Mouse (Mus musculus): ENCODE measurements around the gene Rasl11a. TPM values are rescaled to one million over a fixed set of nuclear protein-coding genes. Genes with fewer than 3 reads are reported as not detected.

Rasl11a gene
- polyA plus RNA-seq (2015; fragmentation: Nextera tagmentation; extraction: Ambion mirVana) = 11.5 and 13.4 TPM in 2 replicates

GRCm38 (mm10) chr5:146844945-146845365 lies at the start of gene Rasl11a:
Rasl11a (plus strand) TSS chr5:146845071.
- H3K4me1 ChIP-seq (replicated peaks) = peaks cover 20% of the 10 kb centered on the region
- WGBS = under 1% methylated on average over 40 of the region's 40 CpGs
- peak within 1 kb of the TSS; percentile 50 for H3K27ac ChIP-seq
- peak within 1 kb of the TSS; percentile 55 for H3K9ac ChIP-seq
- peak within 1 kb of the TSS; percentile 95 for H3K4me2 ChIP-seq
- no peaks in the 10 kb centered on the region for H3K36me3 ChIP-seq
- H3K27me3 ChIP-seq = peaks cover 4% of the 10 kb centered on the region; the same call in 1 of the 2 replicates
- H3K4me3 ChIP-seq = peak within 1 kb of the TSS; percentile 59
- H3K9me3 ChIP-seq (replicated peaks) = no peaks in the 10 kb centered on the region
- peak; percentile 92 for ATAC-seq (replicated peaks; ENCODE audit: insufficient number of reproducible peaks, insufficient read depth, low FRiP score, low read depth)

GRCm38 (mm10) chr5:146795728-146796127 lies 49.1 kb upstream of the Rasl11a start:
- WGBS = 74% methylated on average over 13 of the region's 13 CpGs
- no peaks in the 10 kb centered on the region for H3K36me3 ChIP-seq
- no peak for ATAC-seq (replicated peaks; ENCODE audit: insufficient number of reproducible peaks, insufficient read depth, low FRiP score, low read depth)

DNA sequence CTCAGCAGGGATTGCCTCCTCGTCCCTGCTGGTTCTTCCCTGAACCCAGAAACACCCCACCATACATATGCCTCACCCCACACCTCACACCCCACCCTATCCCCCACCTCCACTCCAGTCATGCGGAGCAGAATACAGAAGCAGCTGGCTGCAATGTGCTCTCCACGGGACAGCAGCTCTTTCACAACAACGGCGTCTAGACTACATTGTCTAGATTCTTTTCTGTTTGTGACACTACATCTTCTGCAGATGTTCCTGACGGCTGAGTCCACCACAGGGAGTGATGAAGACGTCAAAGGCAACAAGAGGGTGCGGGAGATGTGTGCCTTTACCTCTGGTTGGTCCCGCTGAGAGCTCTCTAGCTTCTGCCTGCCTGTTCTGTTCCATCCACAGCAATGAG lies 46.8 kb upstream of the Rasl11a start:
- WGBS = 38% methylated on average over 9 of the region's 9 CpGs
- Histone ChIP-seq H3K4me3 (no peak overlapping the region), H3K4me2 (no peak overlapping the region), H3K4me1 (replicated peaks) (peaks cover 7% of the 10 kb centered on the region), H3K9me3 (replicated peaks) (no peaks in the 10 kb centered on the region), H3K27me3 (no peaks in the 10 kb centered on the region), H3K36me3 (no peaks in the 10 kb centered on the region), H3K27ac (no peak overlapping the region), H3K9ac (no peak overlapping the region)
- ATAC-seq (replicated peaks; ENCODE audit: insufficient number of reproducible peaks, insufficient read depth, low FRiP score, low read depth) = no peak

More at GRCm38 (mm10) chr5:146795728-146796127, 49.1 kb upstream of the Rasl11a start:
- no peak overlapping the region for H3K27ac ChIP-seq
- H3K9me3 ChIP-seq (replicated peaks) = no peaks in the 10 kb centered on the region
- H3K4me3 ChIP-seq = no peak overlapping the region
- H3K27me3 ChIP-seq = no peaks in the 10 kb centered on the region
- H3K4me2 ChIP-seq = no peak overlapping the region
- H3K4me1 ChIP-seq (replicated peaks) = peaks cover 28% of the 10 kb centered on the region
- no peak overlapping the region for H3K9ac ChIP-seq

DNA sequence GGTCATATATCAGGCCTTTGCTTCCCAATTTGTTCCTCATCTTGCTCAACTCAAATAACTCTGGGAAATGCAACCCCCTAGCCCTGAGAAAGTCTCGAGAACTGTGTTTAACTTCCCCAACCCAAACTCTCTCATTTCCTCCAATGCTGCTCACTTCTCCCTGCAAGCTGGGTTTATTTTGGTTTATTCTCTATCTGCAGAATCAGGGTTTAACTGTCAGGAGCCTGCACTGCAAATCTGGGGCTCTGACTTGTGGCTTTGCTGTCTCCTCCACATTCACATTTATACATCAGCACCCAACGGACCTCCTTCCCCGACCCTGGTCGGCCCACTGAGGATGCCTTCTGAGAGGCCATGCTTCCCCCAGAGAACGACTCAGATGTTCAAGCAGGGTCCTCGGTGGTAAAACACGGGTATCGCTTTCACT lies 38.9 kb upstream of the Rasl11a start:
- Histone ChIP-seq H3K9me3 (replicated peaks) (no peaks in the 10 kb centered on the region), H3K27ac (no peak overlapping the region), H3K27me3 (no peaks in the 10 kb centered on the region), H3K4me3 (no peak overlapping the region), H3K4me1 (replicated peaks) (0 out of 2 replicates have a peak, but pooled peaks cover 2% of the 10 kb centered on the region), H3K9ac (no peak overlapping the region), H3K36me3 (no peaks in the 10 kb centered on the region), H3K4me2 (no peak overlapping the region)
- 70% methylated on average over 8 of the region's 8 CpGs for WGBS
- ATAC-seq (replicated peaks; ENCODE audit: insufficient number of reproducible peaks, insufficient read depth, low FRiP score, low read depth) = no peak

DNA sequence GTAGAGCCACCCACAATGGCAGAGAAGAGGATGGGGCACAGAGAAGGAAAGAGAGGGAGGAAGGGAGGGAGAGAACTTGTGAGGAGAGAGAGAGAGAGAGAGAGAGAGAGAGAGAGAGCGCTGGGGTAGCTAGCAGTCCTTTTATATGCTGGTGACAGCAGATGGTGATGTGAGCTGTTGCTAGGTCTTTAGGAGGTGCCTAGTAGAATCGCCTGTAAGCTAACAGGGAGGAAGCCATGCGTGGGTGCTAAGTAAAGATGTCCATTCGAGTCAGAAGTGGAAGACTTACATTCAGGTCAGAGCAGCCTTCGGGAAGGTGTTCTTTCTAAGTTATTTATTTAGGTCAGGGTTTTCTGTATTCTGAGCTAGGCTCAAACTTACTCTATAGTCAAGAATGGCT lies 34.9 kb upstream of the Rasl11a start:
- Histone ChIP-seq H3K36me3 (no peaks in the 10 kb centered on the region), H3K27me3 (no peaks in the 10 kb centered on the region), H3K4me1 (replicated peaks) (0 out of 2 replicates have a peak, but pooled peaks cover 2% of the 10 kb centered on the region), H3K27ac (no peak overlapping the region), H3K9ac (no peak overlapping the region), H3K9me3 (replicated peaks) (no peaks in the 10 kb centered on the region), H3K4me2 (no peak overlapping the region), H3K4me3 (no peak overlapping the region)
- 62% methylated on average over 5 of the region's 5 CpGs for WGBS
- no peak for ATAC-seq (replicated peaks; ENCODE audit: insufficient number of reproducible peaks, insufficient read depth, low FRiP score, low read depth)

GRCm38 (mm10) chr5:146812866-146813265 lies 32.0 kb upstream of the Rasl11a start:
- no peaks in the 10 kb centered on the region for H3K9me3 ChIP-seq (replicated peaks)
- no peak overlapping the region for H3K4me2 ChIP-seq
- 87% methylated on average over 5 of the region's 5 CpGs for WGBS
- H3K27me3 ChIP-seq = no peaks in the 10 kb centered on the region
- no peaks in the 10 kb centered on the region for H3K36me3 ChIP-seq
- no peak overlapping the region for H3K27ac ChIP-seq
- no peak for ATAC-seq (replicated peaks; ENCODE audit: insufficient number of reproducible peaks, insufficient read depth, low FRiP score, low read depth)
- no peak overlapping the region for H3K9ac ChIP-seq
- H3K4me3 ChIP-seq = no peak overlapping the region
- H3K4me1 ChIP-seq (replicated peaks) = no peaks in the 10 kb centered on the region

- Histone ChIP-seq H3K4me1 (replicated peaks) (no peaks in the 10 kb centered on the region), H3K36me3 (no peaks in the 10 kb centered on the region), H3K4me2 (no peak overlapping the region), H3K27ac (no peak overlapping the region), H3K4me3 (no peak overlapping the region), H3K9me3 (replicated peaks) (no peaks in the 10 kb centered on the region), H3K27me3 (no peaks in the 10 kb centered on the region), H3K9ac (no peak overlapping the region)
- ATAC-seq (replicated peaks; ENCODE audit: insufficient number of reproducible peaks, insufficient read depth, low FRiP score, low read depth) = no peak
- 79% methylated on average over 4 of the region's 4 CpGs for WGBS
These were observed 31.4 kb upstream of the Rasl11a start for GRCm38 (mm10) chr5:146813421-146813820.

DNA sequence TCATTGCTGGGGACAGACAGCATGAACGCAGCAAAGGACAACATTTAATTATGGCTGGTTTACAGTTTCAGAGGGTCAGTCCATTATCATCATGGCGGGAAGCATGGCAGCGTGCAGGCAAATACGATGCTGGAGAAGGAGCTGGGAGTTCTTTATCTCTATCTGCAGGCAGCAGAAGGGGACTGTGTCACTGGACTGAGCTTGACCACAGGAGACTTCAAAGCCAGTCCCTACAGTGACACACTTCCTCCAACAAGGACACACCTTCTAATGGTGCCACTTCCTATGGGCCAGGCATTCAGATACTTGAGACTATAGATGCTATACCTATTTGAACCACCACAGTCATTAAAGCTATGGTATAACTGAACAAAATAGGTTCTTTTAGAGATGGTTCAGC lies 29.5 kb upstream of the Rasl11a start:
- Histone ChIP-seq H3K9me3 (replicated peaks) (no peaks in the 10 kb centered on the region), H3K4me1 (replicated peaks) (no peaks in the 10 kb centered on the region), H3K27ac (no peak overlapping the region), H3K9ac (no peak overlapping the region), H3K4me2 (no peak overlapping the region), H3K27me3 (no peaks in the 10 kb centered on the region), H3K36me3 (no peaks in the 10 kb centered on the region), H3K4me3 (no peak overlapping the region)
- ATAC-seq (replicated peaks; ENCODE audit: insufficient number of reproducible peaks, insufficient read depth, low FRiP score, low read depth) = no peak
- WGBS = 64% methylated on average over 4 of the region's 4 CpGs

DNA sequence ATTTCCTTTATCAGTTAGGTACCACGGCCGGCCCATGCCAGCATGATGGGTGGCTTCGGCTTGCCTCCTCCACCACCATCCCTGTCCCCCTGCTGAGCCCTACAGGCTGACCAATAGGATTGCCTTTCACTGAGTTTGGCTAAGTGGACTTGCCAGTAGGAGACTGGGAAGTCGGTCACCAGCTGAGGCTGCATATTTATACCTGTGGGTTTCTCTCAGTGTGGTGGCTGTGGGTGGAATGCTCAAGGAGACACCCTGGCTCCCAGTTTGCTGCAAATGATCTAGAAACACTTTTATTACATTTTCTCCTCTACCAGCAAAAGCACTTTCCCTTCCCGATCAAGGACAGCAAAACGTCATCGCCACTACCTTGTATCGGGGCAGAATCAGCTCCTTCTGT lies 27.3 kb upstream of the Rasl11a start:
- no peaks in the 10 kb centered on the region for H3K9me3 ChIP-seq (replicated peaks)
- H3K36me3 ChIP-seq = no peaks in the 10 kb centered on the region
- no peak for ATAC-seq (replicated peaks; ENCODE audit: insufficient number of reproducible peaks, insufficient read depth, low FRiP score, low read depth)
- 66% methylated on average over 8 of the region's 8 CpGs for WGBS
- H3K9ac ChIP-seq = no peak overlapping the region
- H3K4me2 ChIP-seq = no peak overlapping the region
- H3K27ac ChIP-seq = no peak overlapping the region
- H3K4me1 ChIP-seq (replicated peaks) = no peaks in the 10 kb centered on the region
- no peak overlapping the region for H3K4me3 ChIP-seq
- H3K27me3 ChIP-seq = no peaks in the 10 kb centered on the region

DNA sequence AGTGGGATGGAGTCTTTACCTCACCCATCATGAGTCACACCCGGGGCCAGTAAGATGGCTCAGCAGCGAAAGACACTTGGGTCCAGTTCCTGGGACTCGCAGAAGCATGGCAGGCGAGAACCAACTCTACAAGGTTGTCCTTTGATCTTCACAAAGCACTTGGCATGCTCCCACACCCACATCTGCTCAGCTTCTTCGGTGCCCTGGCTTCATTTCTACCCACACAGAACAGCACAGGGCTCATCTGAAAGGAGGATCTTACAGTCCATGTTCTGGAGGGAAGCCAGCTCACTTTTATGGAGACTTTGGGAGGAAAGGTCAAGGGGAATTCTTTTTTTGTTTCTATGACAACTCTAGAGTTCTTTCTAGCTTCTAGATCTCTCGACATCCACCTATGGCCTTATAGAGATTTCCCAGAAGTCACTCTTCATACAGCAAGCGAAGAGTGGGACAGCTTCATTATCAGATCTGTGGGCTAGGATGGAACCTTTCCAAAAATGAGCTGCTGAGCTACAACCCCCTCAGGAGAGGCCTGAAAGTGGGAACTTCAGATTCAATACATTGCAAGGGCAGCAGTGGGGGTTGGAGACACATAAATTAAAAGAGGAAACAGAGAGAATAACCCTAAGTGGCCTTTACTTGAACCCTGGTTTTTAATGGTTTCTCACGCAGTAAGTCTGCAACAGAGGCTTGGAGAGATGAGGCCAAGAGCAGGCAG lies 25.8 kb upstream of the Rasl11a start:
- 74% methylated on average over 8 of the region's 8 CpGs for WGBS
- H3K36me3 ChIP-seq = no peaks in the 10 kb centered on the region
- no peak for ATAC-seq (replicated peaks; ENCODE audit: insufficient number of reproducible peaks, insufficient read depth, low FRiP score, low read depth)

GRCm38 (mm10) chr5:146823005-146823404 lies 21.9 kb upstream of the Rasl11a start:
- H3K4me3 ChIP-seq = no peak overlapping the region
- no peak overlapping the region for H3K4me2 ChIP-seq
- no peak for ATAC-seq (replicated peaks; ENCODE audit: insufficient number of reproducible peaks, insufficient read depth, low FRiP score, low read depth)
- no peak overlapping the region for H3K9ac ChIP-seq
- H3K4me1 ChIP-seq (replicated peaks) = peaks cover 6% of the 10 kb centered on the region
- no peaks in the 10 kb centered on the region for H3K36me3 ChIP-seq
- no peaks in the 10 kb centered on the region for H3K27me3 ChIP-seq
- H3K9me3 ChIP-seq (replicated peaks) = no peaks in the 10 kb centered on the region
- H3K27ac ChIP-seq = no peak overlapping the region
- WGBS = 81% methylated on average over 5 of the region's 5 CpGs

More for the DNA sequence above, 25.8 kb upstream of the Rasl11a start:
- Histone ChIP-seq H3K9me3 (replicated peaks) (no peaks in the 10 kb centered on the region), H3K4me3 (no peak overlapping the region), H3K4me2 (no peak overlapping the region), H3K9ac (no peak overlapping the region), H3K27ac (no peak overlapping the region), H3K4me1 (replicated peaks) (no peaks in the 10 kb centered on the region), H3K27me3 (no peaks in the 10 kb centered on the region)

GRCm38 (mm10) chr5:146829528-146829927 lies 15.3 kb upstream of the Rasl11a start:
- Histone ChIP-seq H3K4me1 (replicated peaks) (peaks cover 18% of the 10 kb centered on the region), H3K36me3 (peaks cover 5% of the 10 kb centered on the region; the same call in 1 of the 2 replicates), H3K9me3 (replicated peaks) (no peaks in the 10 kb centered on the region), H3K9ac (no peak overlapping the region), H3K4me3 (no peak overlapping the region), H3K27me3 (no peaks in the 10 kb centered on the region), H3K27ac (no peak overlapping the region), H3K4me2 (no peak overlapping the region)
- WGBS = 43% methylated on average over 8 of the region's 8 CpGs
- no peak for ATAC-seq (replicated peaks; ENCODE audit: insufficient number of reproducible peaks, insufficient read depth, low FRiP score, low read depth)
